Mouse (Mus musculus) ES-E14 (cell line): ENCODE measurements at regions not wholly inside any gene's neighbourhood (a gene's known extent, or its start where the extent isn't known, plus 50 kb on each side); places are given as distances from the start of the nearest gene placed in this dataset.

Source experiments
- DNase-seq: peaks from one replicate; pipeline ENCODE4 v3.0.0-alpha.2; 2013; ENCODE audit warnings: low read depth, low spot score
- H3K27ac ChIP-seq: 2 replicates; pipeline ENCODE4 v1.5.1; 2012; ENCODE audit warnings: low read depth, mild to moderate bottlenecking, low read length, moderate library complexity, mixed read lengths; ENCODE audit not compliant: poor library complexity, insufficient read depth, severe bottlenecking
- H3K36me3 ChIP-seq: 2 replicates; pipeline ENCODE4 v1.6.1; 2012; ENCODE audit warnings: mild to moderate bottlenecking, low read length, moderate library complexity, mixed read lengths; ENCODE audit not compliant: control insufficient read depth, poor library complexity, insufficient read depth, severe bottlenecking
- H3K4me1 ChIP-seq, 2 experiments: fragments of 150-350 bp in 1 of 2; sonication (generic) in 1 of 2; 2 replicates each; pipeline ENCODE4 v1.6.1; 2012; ENCODE audit warnings: low read length in 2 of 2, mild to moderate bottlenecking in 1 of 2, mixed read lengths in 1 of 2; ENCODE audit not compliant: control insufficient read depth in 2 of 2, insufficient read depth in 2 of 2, poor library complexity in 1 of 2
- H3K4me3 ChIP-seq, 2 experiments: fragments of 150-350 bp in 1 of 2; sonication (generic) in 1 of 2; 2 replicates each; pipeline ENCODE4 v1.5.1; 2012; ENCODE audit warnings: low read length in 2 of 2, low read depth in 1 of 2, mild to moderate bottlenecking in 1 of 2, mixed read lengths in 1 of 2; ENCODE audit not compliant: insufficient read depth in 1 of 2, poor library complexity in 1 of 2, severe bottlenecking in 1 of 2
- H3K9ac ChIP-seq: 2 replicates; pipeline ENCODE4 v1.6.1; 2012; ENCODE audit warnings: low read depth, mild to moderate bottlenecking, low read length, mixed read lengths; ENCODE audit not compliant: poor library complexity, insufficient read depth, severe bottlenecking
- H3K9me3 ChIP-seq: fragments of 150-350 bp; sonication (generic); 2 replicates; pipeline ENCODE4 v1.6.1; 2012; ENCODE audit warnings: low read depth, mild to moderate bottlenecking, low read length; ENCODE audit not compliant: control insufficient read depth, insufficient read depth
- CHD2 ChIP-seq: IDR thresholded peaks from 2 replicates; pipeline ENCODE4 v1.6.1; 2014; ENCODE audit warnings: mild to moderate bottlenecking, low read depth, low read length, inconsistent platforms
- HCFC1 ChIP-seq: IDR thresholded peaks from 2 replicates; pipeline ENCODE4 v1.6.1; 2012; ENCODE audit warnings: low read length, inconsistent platforms, borderline replicate concordance; ENCODE audit not compliant: insufficient read depth
- MAFK ChIP-seq: IDR thresholded peaks from 2 replicates; pipeline ENCODE4 v1.6.1; 2014; ENCODE audit warnings: mild to moderate bottlenecking, low read depth, low read length, inconsistent platforms; ENCODE audit not compliant: insufficient read depth
- ZC3H11A ChIP-seq: IDR thresholded peaks from 2 replicates; pipeline ENCODE4 v1.6.1; 2012; ENCODE audit warnings: low read depth, mild to moderate bottlenecking, inconsistent platforms, low read length, borderline replicate concordance
- ZNF384 ChIP-seq: IDR thresholded peaks from 2 replicates; pipeline ENCODE4 v1.6.1; 2012; ENCODE audit warnings: low read depth, low read length, inconsistent platforms
- in situ Hi-C, 2 experiments: fragments of 600-800 bp; cut with MboI; formaldehyde crosslinking; loops; one replicate each; pipeline ENCODE4 v1.15.1; 2025; ENCODE audit warnings: low sequenced_read_pairs in 2 of 2, inconsistent platforms in 1 of 2; ENCODE audit not compliant: unreplicated experiment in 2 of 2

- no peaks in the 10 kb centered on the region for H3K9me3 ChIP-seq
- no peaks in the 10 kb centered on the region for H3K4me1 ChIP-seq
- in situ Hi-C loops: no loop called here
- no peak for TF ChIP-seq MAFK
- no peak for TF ChIP-seq CHD2
- TF ChIP-seq HCFC1: no peak
- no peak for TF ChIP-seq ZC3H11A
- no peak for TF ChIP-seq ZNF384
- H3K27ac ChIP-seq: no peak overlapping the region
- DNase-seq: no peak
- H3K36me3 ChIP-seq: no peaks in the 10 kb centered on the region
- no peak overlapping the region for H3K4me3 ChIP-seq
- no peak overlapping the region for H3K9ac ChIP-seq
Observed at GRCm38 (mm10) chr2:116810116-116810515, 68.4 kb upstream of the Tmco5 start.

GRCm38 (mm10) chr2:116812869-116813558, 65.5 kb upstream of the Tmco5 start:
- H3K9me3 ChIP-seq: no peaks in the 10 kb centered on the region
- TF ChIP-seq ZNF384: no peak
- no peak for TF ChIP-seq CHD2
- no peak for TF ChIP-seq HCFC1
- TF ChIP-seq ZC3H11A: no peak
- no peak for TF ChIP-seq MAFK
- H3K4me3 ChIP-seq: no peak overlapping the region
- in situ Hi-C loops: no loop called here
- H3K4me1 ChIP-seq: no peaks in the 10 kb centered on the region
- H3K9ac ChIP-seq: no peak overlapping the region
- no peaks in the 10 kb centered on the region for H3K36me3 ChIP-seq
- no peak overlapping the region for H3K27ac ChIP-seq
- peak; percentile 4 for DNase-seq

- no peak for TF ChIP-seq ZC3H11A
- in situ Hi-C loops: no loop called here
- Histone ChIP-seq H3K4me3 (no peak overlapping the region), H3K36me3 (no peaks in the 10 kb centered on the region), H3K9ac (no peak overlapping the region), H3K9me3 (no peaks in the 10 kb centered on the region), H3K27ac (no peak overlapping the region), H3K4me1 (no peaks in the 10 kb centered on the region)
- no peak for DNase-seq
Observed at GRCm38 (mm10) chr2:116813559-116813895, 65.0 kb upstream of the Tmco5 start.

- Histone ChIP-seq H3K9ac (no peak overlapping the region), H3K27ac (no peak overlapping the region), H3K4me3 (no peak overlapping the region), H3K36me3 (no peaks in the 10 kb centered on the region), H3K4me1 (no peaks in the 10 kb centered on the region), H3K9me3 (no peaks in the 10 kb centered on the region)
- in situ Hi-C loops: no loop called here
- TF ChIP-seq CHD2 (no peak), ZC3H11A (no peak), MAFK (no peak), ZNF384 (no peak), HCFC1 (no peak)
- DNase-seq: no peak
Observed at GRCm38 (mm10) chr2:116817134-116817533, 61.4 kb upstream of the Tmco5 start.

- Histone ChIP-seq H3K9me3 (no peaks in the 10 kb centered on the region), H3K4me3 (no peak overlapping the region), H3K9ac (no peak overlapping the region), H3K27ac (no peak overlapping the region), H3K4me1 (no peaks in the 10 kb centered on the region), H3K36me3 (no peaks in the 10 kb centered on the region)
- in situ Hi-C loops: no loop called here
- DNase-seq: no peak
- TF ChIP-seq HCFC1: no peak
- no peak for TF ChIP-seq MAFK
- TF ChIP-seq CHD2: no peak
- no peak for TF ChIP-seq ZNF384
- no peak for TF ChIP-seq ZC3H11A
Observed at GRCm38 (mm10) chr2:116817561-116817960, 60.9 kb upstream of the Tmco5 start.
